Mouse (Mus musculus): ENCODE data around the gene Nup35. TPM values are rescaled to one million over a fixed set of nuclear protein-coding genes. Genes with fewer than 3 reads are reported as not detected.

The Nup35 gene
- polyA plus RNA-seq, 1 experiment from 2014 or later = 44.5 TPM

GRCm38 (mm10) chr2:80602756-80603155, 14.3 kb upstream of the Nup35 start:
- Histone ChIP-seq H3K4me1 (no peaks in the 10 kb centered on the region), H3K27ac (no peak overlapping the region), H3K27me3 (ENCODE audit: insufficient read depth, poor library complexity, severe bottlenecking) (no peaks in the 10 kb centered on the region), H3K36me3 (no peaks in the 10 kb centered on the region), H3K9me3 (no peaks in the 10 kb centered on the region), H3K4me3 (no peak overlapping the region)
- DNase-seq (ENCODE audit: low spot score) = no peak
- 89% methylated on average over 13 of the region's 13 CpGs for WGBS

- 90% methylated on average over 19 of the region's 19 CpGs for WGBS
- no peak for DNase-seq (ENCODE audit: low spot score)
- no peak overlapping the region for H3K4me3 ChIP-seq
Observed at GRCm38 (mm10) chr2:80603771-80604426, 13.1 kb upstream of the Nup35 start.

GRCm38 (mm10) chr2:80612286-80612685, 4.8 kb upstream of the Nup35 start:
- Histone ChIP-seq H3K4me3 (no peak overlapping the region), H3K36me3 (no peaks in the 10 kb centered on the region), H3K27me3 (ENCODE audit: insufficient read depth, poor library complexity, severe bottlenecking) (no peaks in the 10 kb centered on the region), H3K4me1 (0 out of 2 replicates have a peak, but pooled peaks cover 3% of the 10 kb centered on the region), H3K27ac (no peak overlapping the region), H3K9me3 (no peaks in the 10 kb centered on the region)
- no peak for DNase-seq (ENCODE audit: low spot score)
- 64% methylated on average over 1 of the region's 1 CpGs for WGBS

More at GRCm38 (mm10) chr2:80603771-80604426, 13.1 kb upstream of the Nup35 start:
- H3K27me3 ChIP-seq (ENCODE audit: insufficient read depth, poor library complexity, severe bottlenecking) = no peaks in the 10 kb centered on the region
- H3K27ac ChIP-seq = no peak overlapping the region
- H3K4me1 ChIP-seq = no peaks in the 10 kb centered on the region
- H3K36me3 ChIP-seq = no peaks in the 10 kb centered on the region
- no peaks in the 10 kb centered on the region for H3K9me3 ChIP-seq

- DNase-seq (ENCODE audit: low spot score) = no peak
- WGBS = 74% methylated on average over 2 of the region's 2 CpGs
- H3K4me3 ChIP-seq = no peak overlapping the region
Observed at GRCm38 (mm10) chr2:80612796-80613195, 4.2 kb upstream of the Nup35 start.

GRCm38 (mm10) chr2:80618991-80619390, 2.0 kb downstream of the Nup35 start:
- peaks cover 16% of the 10 kb centered on the region; the same call in 1 of the 2 replicates for H3K36me3 ChIP-seq
- no peak overlapping the region for H3K4me3 ChIP-seq
- no peaks in the 10 kb centered on the region for H3K27me3 ChIP-seq (ENCODE audit: insufficient read depth, poor library complexity, severe bottlenecking)
- WGBS = 86% methylated on average over 3 of the region's 3 CpGs
- H3K4me1 ChIP-seq = 0 out of 2 replicates have a peak, but pooled peaks cover 12% of the 10 kb centered on the region
- no peak for DNase-seq (ENCODE audit: low spot score)
- H3K27ac ChIP-seq = no peak overlapping the region
- no peaks in the 10 kb centered on the region for H3K9me3 ChIP-seq

More at GRCm38 (mm10) chr2:80612796-80613195, 4.2 kb upstream of the Nup35 start:
- no peaks in the 10 kb centered on the region for H3K27me3 ChIP-seq (ENCODE audit: insufficient read depth, poor library complexity, severe bottlenecking)
- no peaks in the 10 kb centered on the region for H3K9me3 ChIP-seq
- no peak overlapping the region for H3K27ac ChIP-seq
- 0 out of 2 replicates have a peak, but pooled peaks cover 4% of the 10 kb centered on the region for H3K4me1 ChIP-seq
- H3K36me3 ChIP-seq = no peaks in the 10 kb centered on the region

- no peak for DNase-seq (ENCODE audit: low spot score)
Observed at GRCm38 (mm10) chr2:80621921-80622320, 4.9 kb downstream of the Nup35 start.

DNA sequence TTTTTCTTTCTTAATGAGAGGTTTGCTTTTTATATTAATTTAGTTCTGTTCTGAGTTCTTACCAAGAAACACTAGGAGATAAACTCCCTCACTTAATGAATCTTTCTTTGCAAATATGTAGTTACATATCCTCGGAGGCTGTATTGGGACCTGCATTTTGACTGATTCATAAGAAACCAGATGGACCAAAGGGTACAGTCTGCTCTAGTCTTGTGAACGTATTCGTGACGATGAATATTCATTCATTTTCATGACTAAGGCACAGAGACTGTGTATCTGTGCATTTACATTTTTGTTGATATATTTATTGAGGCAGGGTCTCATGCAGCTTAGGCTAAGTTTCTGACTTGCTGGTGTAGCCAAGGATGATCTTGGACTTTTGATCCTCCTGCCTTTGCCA, 7.5 kb downstream of the Nup35 start:
- 91% methylated on average over 4 of the region's 4 CpGs for WGBS
- Histone ChIP-seq H3K4me1 (no peaks in the 10 kb centered on the region), H3K9me3 (no peaks in the 10 kb centered on the region), H3K36me3 (peaks cover 42% of the 10 kb centered on the region), H3K27me3 (ENCODE audit: insufficient read depth, poor library complexity, severe bottlenecking) (no peaks in the 10 kb centered on the region), H3K4me3 (no peak overlapping the region), H3K27ac (no peak overlapping the region)
- no peak for DNase-seq (ENCODE audit: low spot score)

More at GRCm38 (mm10) chr2:80621921-80622320, 4.9 kb downstream of the Nup35 start:
- 85% methylated on average over 3 of the region's 3 CpGs for WGBS
- no peak overlapping the region for H3K27ac ChIP-seq
- H3K4me1 ChIP-seq = 0 out of 2 replicates have a peak, but pooled peaks cover 9% of the 10 kb centered on the region
- H3K36me3 ChIP-seq = peaks cover 36% of the 10 kb centered on the region
- no peak overlapping the region for H3K4me3 ChIP-seq
- H3K9me3 ChIP-seq = no peaks in the 10 kb centered on the region
- no peaks in the 10 kb centered on the region for H3K27me3 ChIP-seq (ENCODE audit: insufficient read depth, poor library complexity, severe bottlenecking)

- H3K4me1 ChIP-seq = no peaks in the 10 kb centered on the region
- no peaks in the 10 kb centered on the region for H3K27me3 ChIP-seq (ENCODE audit: insufficient read depth, poor library complexity, severe bottlenecking)
- 74% methylated on average over 13 of the region's 13 CpGs for WGBS
- H3K27ac ChIP-seq = no peak overlapping the region
- no peaks in the 10 kb centered on the region for H3K9me3 ChIP-seq
- DNase-seq (ENCODE audit: low spot score) = no peak
- peaks cover 7% of the 10 kb centered on the region for H3K36me3 ChIP-seq
- no peak overlapping the region for H3K4me3 ChIP-seq
Observed at GRCm38 (mm10) chr2:80632336-80633026, 15.4 kb downstream of the Nup35 start.

GRCm38 (mm10) chr2:80638364-80639241, 21.6 kb downstream of the Nup35 start:
- Histone ChIP-seq H3K4me3 (peak overlapping the region; percentile 97), H3K4me1 (peaks cover 5% of the 10 kb centered on the region; the same call in 1 of the 2 replicates), H3K9me3 (no peaks in the 10 kb centered on the region), H3K36me3 (peaks cover 10% of the 10 kb centered on the region), H3K27me3 (ENCODE audit: insufficient read depth, poor library complexity, severe bottlenecking) (no peaks in the 10 kb centered on the region), H3K27ac (peak overlapping the region; percentile 92)
- WGBS = under 1% methylated on average over 45 of the region's 45 CpGs
- DNase-seq (ENCODE audit: low spot score) = peak; percentile 95

GRCm38 (mm10) chr2:80639398-80639797, 22.4 kb downstream of the Nup35 start:
- DNase-seq (ENCODE audit: low spot score) = no peak
- Histone ChIP-seq H3K4me1 (peaks cover 5% of the 10 kb centered on the region; the same call in 1 of the 2 replicates), H3K27ac (peak overlapping the region; percentile 92; the same call in 1 of the 2 replicates), H3K4me3 (peak overlapping the region; percentile 97), H3K36me3 (peaks cover 18% of the 10 kb centered on the region), H3K27me3 (ENCODE audit: insufficient read depth, poor library complexity, severe bottlenecking) (no peaks in the 10 kb centered on the region), H3K9me3 (no peaks in the 10 kb centered on the region)
- 16% methylated on average over 8 of the region's 8 CpGs for WGBS

GRCm38 (mm10) chr2:80639864-80640263, 22.8 kb downstream of the Nup35 start:
- DNase-seq (ENCODE audit: low spot score) = no peak
- Histone ChIP-seq H3K4me3 (peak overlapping the region; percentile 97), H3K27me3 (ENCODE audit: insufficient read depth, poor library complexity, severe bottlenecking) (no peaks in the 10 kb centered on the region), H3K9me3 (no peaks in the 10 kb centered on the region), H3K4me1 (peaks cover 5% of the 10 kb centered on the region; the same call in 1 of the 2 replicates), H3K36me3 (peaks cover 22% of the 10 kb centered on the region), H3K27ac (no peak overlapping the region)
- 62% methylated on average over 3 of the region's 3 CpGs for WGBS

DNA sequence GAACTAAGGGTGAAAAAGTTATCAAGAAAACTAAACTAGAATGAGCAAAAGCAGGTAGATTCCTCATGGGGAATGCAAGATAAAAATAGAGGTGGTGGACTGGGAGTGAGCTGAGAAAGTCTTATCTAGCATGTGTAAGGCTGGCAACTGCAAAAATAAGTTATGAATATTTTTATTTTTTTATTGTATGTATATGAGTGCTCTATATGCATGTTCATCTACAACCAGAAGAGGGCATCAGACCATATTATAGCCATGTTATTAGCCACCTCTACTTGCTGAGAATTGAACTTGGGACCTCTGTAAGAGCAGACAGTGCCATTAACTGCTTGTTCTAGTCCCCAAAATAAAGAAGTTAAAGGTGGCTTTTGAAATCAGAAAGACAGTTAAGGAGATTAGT, 44.4 kb downstream of the Nup35 start:
- Histone ChIP-seq H3K9me3 (no peaks in the 10 kb centered on the region), H3K27me3 (ENCODE audit: insufficient read depth, poor library complexity, severe bottlenecking) (no peaks in the 10 kb centered on the region), H3K4me3 (no peak overlapping the region), H3K27ac (no peak overlapping the region), H3K36me3 (peaks cover 25% of the 10 kb centered on the region), H3K4me1 (no peaks in the 10 kb centered on the region)
- no peak for DNase-seq (ENCODE audit: low spot score)
